Mouse (Mus musculus): Measurements from ENCODE around the gene Hes7. TPM values are rescaled to one million over a fixed set of nuclear protein-coding genes. Genes with fewer than 3 reads are reported as not detected.
"Not testable (repeated sequence)": the region's sequence is repeated elsewhere in the genome, so short reads cannot be mapped to it uniquely, and the experiment has no call there.

The Hes7 gene
- polyA plus RNA-seq, 1 experiment from 2014 or later = 1.1 TPM

GRCm38 (mm10) chr11:69092386-69092751, 27.8 kb upstream of the Hes7 start:
- Histone ChIP-seq H3K4me3 (ENCODE audit: low read depth, low read length) (no peak overlapping the region), H3K4me1 (ENCODE audit: control insufficient read depth, insufficient read depth, low read length) (peaks cover 48% of the 10 kb centered on the region), H3K9ac (ENCODE audit: low read depth, low read length) (no peak overlapping the region), H3K4me2 (ENCODE audit: low read length) (no peak overlapping the region), H3K9me3 (replicated peaks; ENCODE audit: control insufficient read depth, low read length, poor library complexity, severe bottlenecking) (no peaks in the 10 kb centered on the region), H3K36me3 (ENCODE audit: control insufficient read depth, insufficient read depth, low read length) (peaks cover 8% of the 10 kb centered on the region; the same call in 1 of the 2 replicates), H3K27ac (ENCODE audit: low read length) (no peak overlapping the region), H3K27me3 (ENCODE audit: control insufficient read depth, insufficient read depth, low read depth, low read length) (no peaks in the 10 kb centered on the region)
- no peak for ATAC-seq
- 3% methylated on average over 3 of the region's 3 CpGs for WGBS

- WGBS = 85% methylated on average over 4 of the region's 4 CpGs
- ATAC-seq = no peak
Measured at GRCm38 (mm10) chr11:69092871-69093270, 27.3 kb upstream of the Hes7 start.

GRCm38 (mm10) chr11:69093856-69094255, 26.3 kb upstream of the Hes7 start:
- Histone ChIP-seq H3K4me1 (ENCODE audit: control insufficient read depth, insufficient read depth, low read length) (peaks cover 56% of the 10 kb centered on the region), H3K27ac (ENCODE audit: low read length) (peak overlapping the region; percentile 75; the same call in 1 of the 2 replicates)
- not testable (repeated sequence) for H3K9me3 ChIP-seq (replicated peaks; ENCODE audit: control insufficient read depth, low read length, poor library complexity, severe bottlenecking); H3K36me3 ChIP-seq (ENCODE audit: control insufficient read depth, insufficient read depth, low read length); H3K4me3 ChIP-seq (ENCODE audit: low read depth, low read length); ATAC-seq; H3K4me2 ChIP-seq (ENCODE audit: low read length); H3K27me3 ChIP-seq (ENCODE audit: control insufficient read depth, insufficient read depth, low read depth, low read length); H3K9ac ChIP-seq (ENCODE audit: low read depth, low read length)
- 85% methylated on average over 7 of the region's 7 CpGs for WGBS

More at GRCm38 (mm10) chr11:69092871-69093270, 27.3 kb upstream of the Hes7 start:
- Histone ChIP-seq H3K4me2 (ENCODE audit: low read length) (no peak overlapping the region), H3K9me3 (replicated peaks; ENCODE audit: control insufficient read depth, low read length, poor library complexity, severe bottlenecking) (no peaks in the 10 kb centered on the region), H3K27me3 (ENCODE audit: control insufficient read depth, insufficient read depth, low read depth, low read length) (no peaks in the 10 kb centered on the region), H3K27ac (ENCODE audit: low read length) (no peak overlapping the region), H3K36me3 (ENCODE audit: control insufficient read depth, insufficient read depth, low read length) (peaks cover 8% of the 10 kb centered on the region; the same call in 1 of the 2 replicates), H3K4me1 (ENCODE audit: control insufficient read depth, insufficient read depth, low read length) (peaks cover 48% of the 10 kb centered on the region), H3K9ac (ENCODE audit: low read depth, low read length) (no peak overlapping the region), H3K4me3 (ENCODE audit: low read depth, low read length) (no peak overlapping the region)

GRCm38 (mm10) chr11:69094697-69095429, 25.3 kb upstream of the Hes7 start, which contains the start of gene Per1:
Gene Per1 (plus strand): TSS chr11:69095217.
- no peaks in the 10 kb centered on the region for H3K27me3 ChIP-seq (ENCODE audit: control insufficient read depth, insufficient read depth, low read depth, low read length)
- peak; percentile 94 for ATAC-seq
- peak within 1 kb of the TSS; percentile 82 for H3K4me2 ChIP-seq (ENCODE audit: low read length)
- peak within 1 kb of the TSS; percentile 46 for H3K4me3 ChIP-seq (ENCODE audit: low read depth, low read length)
- H3K9ac ChIP-seq (ENCODE audit: low read depth, low read length) = peak within 1 kb of the TSS; percentile 49
- under 1% methylated on average over 37 of the region's 37 CpGs for WGBS
- H3K4me1 ChIP-seq (ENCODE audit: control insufficient read depth, insufficient read depth, low read length) = peaks cover 56% of the 10 kb centered on the region
- H3K36me3 ChIP-seq (ENCODE audit: control insufficient read depth, insufficient read depth, low read length) = peaks cover 7% of the 10 kb centered on the region; the same call in 1 of the 2 replicates
- H3K27ac ChIP-seq (ENCODE audit: low read length) = peak within 1 kb of the TSS; percentile 77
- no peaks in the 10 kb centered on the region for H3K9me3 ChIP-seq (replicated peaks; ENCODE audit: control insufficient read depth, low read length, poor library complexity, severe bottlenecking)

DNA sequence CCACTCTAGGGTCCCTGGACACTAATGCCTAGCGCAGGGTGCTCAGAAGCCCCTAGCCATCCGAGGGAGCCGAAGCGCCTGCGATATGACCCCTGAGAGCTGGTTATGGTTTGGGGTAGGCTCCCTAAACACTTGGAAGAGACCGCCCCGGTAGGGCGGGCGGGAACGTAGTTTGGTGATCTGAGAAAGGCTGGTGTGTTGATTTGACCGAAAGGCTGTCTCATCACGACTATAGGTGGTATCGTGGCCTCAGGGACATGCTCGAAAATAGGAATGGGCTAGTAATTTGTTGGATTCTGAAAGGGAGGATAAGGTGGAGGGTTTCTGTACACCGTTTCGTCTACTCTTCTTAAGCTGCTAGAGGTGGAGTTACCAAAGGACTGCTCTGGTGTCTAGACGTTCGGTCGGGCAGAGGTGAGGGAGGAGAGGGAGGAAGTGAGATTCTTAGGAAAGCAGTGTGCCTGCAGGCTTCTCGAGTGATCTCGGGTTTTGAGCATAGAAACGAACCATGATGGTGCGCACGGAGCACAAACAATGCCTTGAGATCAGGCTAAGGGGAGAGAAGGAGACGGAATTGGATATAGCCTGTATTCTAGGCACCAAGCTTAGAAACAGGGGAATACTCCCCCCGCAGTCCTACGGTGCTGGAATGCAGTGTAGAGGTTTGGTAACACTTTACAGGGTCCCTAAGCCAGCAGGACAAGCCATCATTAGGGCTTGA, 24.5 kb upstream of the Hes7 start:
- H3K4me1 ChIP-seq (ENCODE audit: control insufficient read depth, insufficient read depth, low read length) = peaks cover 54% of the 10 kb centered on the region
- WGBS = 4% methylated on average over 27 of the region's 27 CpGs
- no peak for ATAC-seq

GRCm38 (mm10) chr11:69096360-69096986, 23.7 kb upstream of the Hes7 start:
- ATAC-seq = no peak
- no peaks in the 10 kb centered on the region for H3K27me3 ChIP-seq (ENCODE audit: control insufficient read depth, insufficient read depth, low read depth, low read length)
- no peaks in the 10 kb centered on the region for H3K9me3 ChIP-seq (replicated peaks; ENCODE audit: control insufficient read depth, low read length, poor library complexity, severe bottlenecking)
- peak overlapping the region; percentile 47 for H3K9ac ChIP-seq (ENCODE audit: low read depth, low read length)
- H3K4me1 ChIP-seq (ENCODE audit: control insufficient read depth, insufficient read depth, low read length) = peaks cover 52% of the 10 kb centered on the region
- H3K27ac ChIP-seq (ENCODE audit: low read length) = peak overlapping the region; percentile 44
- WGBS = 14% methylated on average over 9 of the region's 9 CpGs
- peaks cover 4% of the 10 kb centered on the region; the same call in 1 of the 2 replicates for H3K36me3 ChIP-seq (ENCODE audit: control insufficient read depth, insufficient read depth, low read length)
- H3K4me3 ChIP-seq (ENCODE audit: low read depth, low read length) = peak overlapping the region; percentile 46
- H3K4me2 ChIP-seq (ENCODE audit: low read length) = peak overlapping the region; percentile 82

More for the DNA sequence above, 24.5 kb upstream of the Hes7 start:
- Histone ChIP-seq H3K4me2 (ENCODE audit: low read length) (peak overlapping the region; percentile 82), H3K9me3 (replicated peaks; ENCODE audit: control insufficient read depth, low read length, poor library complexity, severe bottlenecking) (no peaks in the 10 kb centered on the region), H3K36me3 (ENCODE audit: control insufficient read depth, insufficient read depth, low read length) (peaks cover 6% of the 10 kb centered on the region; the same call in 1 of the 2 replicates), H3K27me3 (ENCODE audit: control insufficient read depth, insufficient read depth, low read depth, low read length) (no peaks in the 10 kb centered on the region), H3K27ac (ENCODE audit: low read length) (peak overlapping the region; percentile 77), H3K9ac (ENCODE audit: low read depth, low read length) (peak overlapping the region; percentile 49), H3K4me3 (ENCODE audit: low read depth, low read length) (peak overlapping the region; percentile 46)

DNA sequence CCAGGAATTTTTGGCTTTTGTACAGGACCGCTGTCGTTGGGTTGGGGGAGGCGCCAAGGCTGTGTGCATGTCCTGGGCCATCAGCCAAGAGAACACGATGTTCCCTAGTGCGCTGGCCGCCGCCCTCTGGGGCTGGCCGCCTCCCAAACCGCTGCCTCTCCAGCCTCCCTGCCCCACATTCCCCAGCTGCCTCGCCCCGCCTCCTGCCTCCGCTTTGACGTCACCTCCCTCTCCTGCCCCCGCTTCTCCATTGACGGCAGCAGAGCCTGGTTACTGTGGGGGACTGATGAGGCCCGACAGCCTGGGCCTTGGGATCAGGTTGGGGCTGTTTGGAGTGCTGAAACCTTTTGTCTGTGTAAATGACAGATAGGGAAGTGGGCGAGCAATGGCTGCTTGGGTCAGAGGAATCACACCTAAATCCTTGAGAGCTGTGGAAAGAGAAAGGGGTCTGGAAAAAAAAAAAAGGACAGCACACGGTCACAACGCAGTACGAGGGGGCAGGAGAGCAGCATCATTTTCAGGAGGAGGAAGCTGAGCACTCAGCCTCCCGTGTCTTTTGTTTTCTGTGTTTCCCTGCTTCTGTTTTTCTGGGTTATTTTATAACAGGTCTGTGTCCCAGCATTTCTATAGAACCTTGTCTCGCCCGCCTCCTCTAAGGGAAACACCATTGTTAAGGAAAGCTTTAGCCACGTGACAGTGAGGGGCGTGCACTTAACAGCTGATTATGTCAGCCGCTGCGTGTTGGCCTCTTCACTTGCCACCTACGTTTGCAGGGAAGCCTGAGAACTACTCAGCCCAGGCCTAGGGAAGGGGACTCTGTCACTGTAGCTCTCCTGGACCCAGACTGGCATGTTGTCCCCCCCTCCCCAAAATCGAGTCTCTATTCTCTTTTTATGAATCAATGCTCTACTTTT, 23.0 kb upstream of the Hes7 start:
- peak overlapping the region; percentile 44 for H3K27ac ChIP-seq (ENCODE audit: low read length)
- H3K4me3 ChIP-seq (ENCODE audit: low read depth, low read length) = peak overlapping the region; percentile 28
- H3K4me2 ChIP-seq (ENCODE audit: low read length) = peak overlapping the region; percentile 56
- H3K9ac ChIP-seq (ENCODE audit: low read depth, low read length) = peak overlapping the region; percentile 47
- H3K4me1 ChIP-seq (ENCODE audit: control insufficient read depth, insufficient read depth, low read length) = peaks cover 50% of the 10 kb centered on the region
- no peak for ATAC-seq
- no peaks in the 10 kb centered on the region for H3K9me3 ChIP-seq (replicated peaks; ENCODE audit: control insufficient read depth, low read length, poor library complexity, severe bottlenecking)
- peaks cover 9% of the 10 kb centered on the region for H3K36me3 ChIP-seq (ENCODE audit: control insufficient read depth, insufficient read depth, low read length)
- H3K27me3 ChIP-seq (ENCODE audit: control insufficient read depth, insufficient read depth, low read depth, low read length) = no peaks in the 10 kb centered on the region
- WGBS = 2% methylated on average over 28 of the region's 29 CpGs

- Histone ChIP-seq H3K36me3 (ENCODE audit: control insufficient read depth, insufficient read depth, low read length) (peaks cover 18% of the 10 kb centered on the region), H3K4me1 (ENCODE audit: control insufficient read depth, insufficient read depth, low read length) (peaks cover 50% of the 10 kb centered on the region), H3K27ac (ENCODE audit: low read length) (peak overlapping the region; percentile 71), H3K27me3 (ENCODE audit: control insufficient read depth, insufficient read depth, low read depth, low read length) (no peaks in the 10 kb centered on the region), H3K4me3 (ENCODE audit: low read depth, low read length) (peak overlapping the region; percentile 59), H3K9ac (ENCODE audit: low read depth, low read length) (peak overlapping the region; percentile 65), H3K4me2 (ENCODE audit: low read length) (peak overlapping the region; percentile 97), H3K9me3 (replicated peaks; ENCODE audit: control insufficient read depth, low read length, poor library complexity, severe bottlenecking) (no peaks in the 10 kb centered on the region)
- WGBS = 18% methylated on average over 8 of the region's 8 CpGs
- no peak for ATAC-seq
Measured at GRCm38 (mm10) chr11:69098039-69098761, 22.0 kb upstream of the Hes7 start.
